Mouse (Mus musculus) retina, postnatal 1 day (tissue): Measurements from ENCODE around the gene Aars2.
A peak's percentile ranks its signal among the peaks of the same experiment; 100 is the strongest.

ENCODE experiments used
- DNase-seq: peaks from one replicate; pipeline ENCODE4 v3.0.0-alpha.2; 2012

Aars2 gene

DNA sequence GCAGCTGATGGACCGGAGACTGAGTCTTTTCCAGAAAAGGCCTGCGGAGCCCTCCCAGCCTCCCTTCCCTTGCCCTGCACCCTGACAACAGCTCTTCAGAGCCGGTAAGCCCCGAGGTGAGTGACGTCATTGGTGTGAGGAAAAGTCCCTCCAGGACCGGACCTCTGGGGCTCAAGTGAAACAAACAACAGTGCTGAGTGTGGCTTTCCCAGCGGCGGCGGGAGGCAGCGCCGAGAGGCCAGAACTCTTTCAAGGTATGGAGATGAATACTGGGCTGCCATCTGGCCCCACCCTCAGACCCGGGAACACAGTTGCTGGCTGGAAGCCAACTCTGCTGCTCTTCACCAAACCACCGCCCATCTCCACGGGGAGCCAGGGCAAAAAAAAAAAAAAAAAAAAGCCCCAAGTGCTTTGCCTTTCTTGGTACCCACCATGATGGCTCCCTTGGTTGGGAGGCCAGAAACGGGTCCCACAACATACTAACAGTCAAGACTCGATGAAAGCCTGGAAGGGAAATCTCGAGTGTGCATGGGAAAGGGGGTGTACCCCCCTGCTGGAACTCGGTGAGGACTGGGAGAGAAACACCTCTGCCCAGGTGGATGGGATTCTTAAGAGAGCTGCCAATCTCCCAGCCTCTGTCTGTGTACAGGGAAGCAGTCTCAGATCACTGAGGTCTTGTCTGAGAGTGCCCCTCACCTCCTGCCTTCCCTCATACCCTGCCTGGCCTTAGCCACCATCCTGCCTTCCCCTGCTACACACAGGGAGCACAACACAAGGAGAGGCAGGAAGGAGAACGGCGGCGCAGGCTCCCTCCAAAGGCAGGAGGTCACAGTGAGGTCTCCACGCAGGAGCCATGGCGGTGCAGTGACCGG, 37.6 kb downstream of the Aars2 start:
- peak; percentile 73 for DNase-seq

DNA sequence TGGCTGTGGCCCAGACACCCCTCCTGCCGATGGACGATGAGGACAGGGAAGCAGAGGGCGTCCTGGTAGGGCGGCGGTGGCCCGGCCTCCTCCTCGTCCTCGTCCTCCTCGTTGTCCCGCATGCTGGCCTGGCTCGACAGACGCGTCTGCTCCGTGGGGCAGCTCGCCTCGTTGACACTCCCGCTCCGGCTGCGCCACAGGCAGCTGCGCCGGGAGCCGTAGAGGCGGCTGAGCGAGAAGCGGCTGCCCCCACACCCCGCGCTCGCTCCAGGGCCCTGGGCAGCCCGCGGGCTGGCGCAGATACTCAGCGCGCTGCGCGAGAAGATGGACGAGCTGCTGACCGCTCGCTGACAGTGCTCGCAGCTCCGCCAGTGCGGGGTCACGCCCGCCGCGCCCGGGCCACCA, 38.2 kb downstream of the Aars2 start:
- DNase-seq: peak; percentile 62

DNA sequence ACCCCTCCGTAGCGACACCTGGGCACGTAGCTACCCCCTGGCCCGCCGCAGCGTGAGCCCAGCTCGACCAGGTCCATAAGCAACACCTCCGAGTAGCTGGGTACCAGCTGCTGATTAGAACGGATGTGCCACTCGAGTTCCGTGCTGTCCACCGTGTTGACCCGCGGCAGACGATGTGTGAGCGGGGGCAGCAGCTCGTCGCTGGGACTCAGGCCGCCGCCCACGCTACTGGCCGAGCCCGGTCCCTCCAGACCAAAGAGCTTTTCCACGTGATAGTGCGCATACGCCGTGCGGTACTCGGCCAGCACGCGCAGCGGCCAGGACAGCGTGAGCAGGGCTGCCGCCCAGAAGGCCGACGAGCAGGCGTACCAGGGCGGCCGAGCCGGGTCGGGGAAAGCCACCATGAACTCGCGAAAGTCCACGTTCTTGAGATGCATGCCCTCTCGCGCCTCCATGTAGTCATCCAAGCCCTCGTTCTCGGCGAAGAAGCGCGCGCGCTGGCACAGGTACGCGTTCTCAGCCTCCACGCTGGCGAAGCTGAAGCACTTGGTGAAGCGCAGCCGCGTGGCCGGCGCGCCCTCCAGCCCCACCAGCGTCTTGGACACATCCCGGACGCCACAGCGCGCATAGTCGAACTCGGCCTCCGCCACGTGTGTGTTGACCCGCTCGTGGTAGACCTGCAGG, 38.8 kb downstream of the Aars2 start:
- DNase-seq: peak; percentile 51

DNA sequence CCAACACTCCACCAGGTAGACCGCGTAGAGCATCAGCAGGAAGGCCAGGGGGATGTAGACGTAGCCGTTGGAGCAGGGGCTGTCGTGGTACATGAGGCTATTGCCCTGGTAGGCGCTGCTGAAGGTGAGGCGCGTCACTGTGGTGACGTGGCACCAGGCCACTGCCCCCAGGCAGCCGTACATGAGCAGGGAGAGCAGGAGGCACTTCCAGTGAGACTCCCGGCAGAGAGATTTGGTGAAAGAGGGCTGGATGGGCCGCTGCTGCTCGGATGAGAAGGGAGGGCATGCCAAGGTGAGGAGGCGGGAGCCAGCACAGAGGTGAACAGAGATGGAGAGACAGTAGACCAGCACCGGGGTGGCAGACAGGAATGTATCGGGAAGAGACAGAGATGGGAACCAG, 40.3 kb downstream of the Aars2 start:
- DNase-seq: no peak

DNA sequence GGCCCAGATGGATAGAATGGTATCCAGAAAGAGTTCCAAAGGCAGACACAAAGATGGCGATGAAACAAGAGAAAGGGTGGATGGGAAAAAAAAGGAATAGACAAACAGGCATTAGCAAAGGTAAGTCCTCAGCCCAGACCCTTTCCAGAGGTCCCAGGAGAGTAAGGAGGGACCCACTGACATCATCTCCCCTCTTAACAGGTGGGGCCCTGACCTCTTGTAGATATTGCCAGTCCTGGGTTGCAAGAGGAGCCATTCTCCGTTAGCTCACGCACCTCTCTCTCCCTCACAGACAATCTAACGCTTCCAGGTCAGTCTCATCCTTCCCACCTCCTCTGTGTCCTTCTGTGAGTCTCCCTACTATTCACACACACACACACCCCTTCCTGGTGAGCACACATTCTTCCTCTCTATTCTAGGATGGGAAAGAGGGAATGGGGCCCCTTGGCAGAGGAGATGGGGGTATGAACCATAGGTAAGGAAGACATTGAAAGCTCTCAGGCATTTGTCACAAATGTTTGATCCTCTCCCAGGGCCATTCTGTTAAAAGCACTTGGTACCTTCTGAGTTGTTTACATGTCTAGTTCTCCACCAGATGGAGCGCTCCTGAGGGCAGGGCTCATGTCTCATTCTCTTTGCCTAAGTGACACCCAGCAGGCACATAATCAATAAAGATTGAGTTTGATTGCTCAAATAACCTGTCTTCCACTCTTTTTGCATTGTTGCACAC, 41.0 kb downstream of the Aars2 start:
- DNase-seq: no peak

DNA sequence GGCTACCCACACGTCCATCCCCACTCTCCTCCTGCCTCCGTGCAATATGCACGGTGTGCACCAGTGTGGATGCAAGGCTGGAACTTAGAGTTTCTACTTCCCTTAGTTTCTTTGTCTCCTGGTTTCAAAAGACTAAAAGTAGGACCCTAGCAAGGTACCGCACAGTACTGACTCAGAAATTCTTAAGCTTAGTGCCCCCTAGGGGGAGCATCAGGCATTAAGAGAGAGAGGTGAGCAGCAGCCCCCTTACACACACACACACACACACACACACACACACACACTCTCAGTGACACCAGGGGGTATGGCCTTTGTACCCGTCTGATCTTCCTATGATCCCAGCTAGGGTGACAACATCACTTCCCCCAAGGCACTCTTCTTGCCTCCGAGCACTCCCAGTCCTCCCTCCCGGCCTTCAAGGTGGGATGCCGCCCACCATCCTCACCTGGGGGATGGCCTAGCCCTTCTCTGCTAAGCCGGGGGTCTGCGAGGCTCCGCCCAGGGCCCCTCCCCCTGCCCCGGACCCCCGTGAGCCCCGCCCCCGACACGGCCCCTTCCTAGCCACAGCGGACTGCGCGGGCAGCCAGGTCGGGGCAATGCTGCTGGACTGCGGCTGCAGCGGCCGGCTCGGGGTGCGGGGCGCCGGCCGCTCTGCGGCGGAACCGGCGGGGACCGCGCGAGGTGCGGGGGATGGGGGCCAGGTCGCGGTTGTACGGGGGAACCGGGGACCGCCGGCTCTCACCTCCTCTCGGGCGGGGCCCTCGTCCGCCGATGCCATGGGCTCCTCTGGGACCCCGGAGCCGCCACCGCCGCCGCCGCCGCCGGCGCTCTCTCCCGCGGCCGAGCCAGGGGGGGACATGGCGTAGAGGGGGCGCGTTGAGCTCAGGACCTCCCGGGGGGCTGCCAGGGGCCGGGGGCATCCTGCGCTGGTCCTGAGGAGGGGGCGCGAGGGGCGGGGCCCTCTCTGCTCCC, 42.2 kb downstream of the Aars2 start:
- peak; percentile 80 for DNase-seq

DNA sequence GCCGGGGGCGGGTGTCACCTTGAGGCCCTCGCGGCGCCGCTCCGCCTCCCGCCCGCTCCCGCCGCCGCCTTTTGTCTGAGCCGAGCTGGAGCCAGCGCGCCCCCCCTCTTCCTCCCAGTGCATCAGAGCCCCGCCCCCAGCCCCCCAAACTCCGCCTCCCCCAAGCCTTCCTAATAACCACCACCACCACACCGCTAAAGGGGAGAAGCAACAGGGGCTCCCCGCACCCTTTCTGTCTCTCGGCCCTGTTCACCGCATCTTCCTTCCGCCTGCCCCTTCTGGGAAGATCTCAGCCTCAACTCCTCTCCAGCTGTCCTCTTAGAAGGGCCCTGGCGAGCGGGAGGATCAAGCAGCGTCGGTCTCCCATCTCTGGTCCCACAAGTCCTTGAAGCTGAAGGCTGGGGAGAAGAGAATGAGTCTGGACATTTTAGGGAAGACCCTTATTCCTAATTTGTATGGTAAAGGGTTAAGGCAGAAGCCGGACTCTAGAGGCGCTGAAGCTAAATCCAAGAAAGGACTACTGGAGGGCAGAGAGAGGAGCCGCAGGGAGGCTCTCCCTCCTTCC, 43.1 kb downstream of the Aars2 start, which contains the start of gene Tmem151b:
Gene Tmem151b, minus strand, starts transcription at position 61 of the 565 bp plus-strand sequence.
- DNase-seq: peak; percentile 74

DNA sequence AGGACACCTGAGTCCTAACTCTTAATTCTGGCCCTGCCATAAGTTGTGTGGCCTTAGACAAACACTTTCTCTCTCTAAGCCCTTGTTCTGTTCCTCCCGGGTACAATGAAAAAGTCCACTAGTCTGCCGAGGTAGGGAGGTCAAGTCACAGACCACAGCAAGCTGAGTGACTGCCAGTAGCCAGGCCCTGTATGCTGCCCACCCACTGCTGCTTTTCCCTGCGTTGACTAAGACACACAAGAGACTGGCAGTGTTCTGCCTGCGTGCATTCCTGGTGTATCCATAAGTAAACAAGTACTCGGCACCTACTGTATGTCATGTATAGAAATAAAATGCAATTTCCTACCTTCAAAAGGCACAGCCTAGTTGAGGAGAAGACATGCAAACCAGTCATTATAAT, 43.6 kb downstream of the Aars2 start:
- DNase-seq: no peak

DNA sequence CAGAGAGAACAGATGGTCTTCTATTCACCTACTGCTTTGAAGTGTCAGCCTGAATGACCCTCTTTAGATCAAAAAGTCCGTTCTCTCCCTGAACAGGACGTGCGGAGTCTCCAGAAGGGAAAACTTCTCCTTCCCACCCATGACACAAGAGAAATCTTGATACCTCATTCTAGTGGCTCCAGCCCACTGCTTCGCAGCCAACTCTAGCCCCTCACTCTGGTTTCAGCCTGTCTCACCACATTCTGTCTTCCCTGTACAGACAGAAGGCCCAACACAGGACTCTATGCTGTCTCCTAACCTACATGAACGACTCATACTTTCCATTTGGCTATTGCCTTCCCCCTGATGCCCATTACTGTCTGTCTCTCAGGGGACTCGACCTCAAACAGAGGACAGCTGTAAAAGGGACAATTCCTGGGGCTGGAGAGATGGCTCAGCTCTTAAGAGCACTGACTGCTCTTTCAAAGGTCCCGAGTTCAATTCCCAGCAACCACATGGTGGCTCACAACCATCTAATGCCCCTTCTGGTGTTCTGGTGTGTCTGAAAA, 44.7 kb downstream of the Aars2 start:
- no peak for DNase-seq

DNA sequence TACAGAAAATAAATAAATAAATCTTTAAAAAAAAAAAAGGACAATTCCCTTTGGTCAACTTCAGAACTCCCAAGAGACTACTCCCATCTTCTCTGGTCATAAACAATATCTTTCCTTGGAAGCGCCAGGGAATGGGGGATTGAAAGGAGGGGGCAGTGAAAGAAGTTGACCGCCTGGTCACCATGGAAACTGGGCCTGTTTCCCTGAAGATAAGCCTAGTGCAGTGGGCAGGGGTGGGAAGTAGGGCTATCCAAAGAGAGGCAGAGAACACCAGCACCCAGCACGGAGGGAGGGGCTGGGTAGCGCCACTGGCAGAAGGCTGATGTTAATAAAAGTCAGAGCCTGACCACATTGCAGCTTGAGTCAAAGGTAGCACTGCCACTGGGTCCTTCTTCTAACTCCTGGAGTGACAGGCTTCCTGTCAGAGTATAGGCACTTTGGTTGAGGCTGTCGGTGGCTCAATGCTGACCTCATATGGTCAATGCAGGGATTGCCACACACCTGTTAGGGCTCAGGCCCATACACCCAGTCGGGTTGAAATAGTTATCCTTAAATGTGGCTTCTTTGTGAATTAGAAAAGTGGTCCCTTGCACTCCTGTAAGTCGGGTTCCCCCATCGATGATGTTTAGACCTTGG, 45.3 kb downstream of the Aars2 start:
- peak; percentile 82 for DNase-seq

DNA sequence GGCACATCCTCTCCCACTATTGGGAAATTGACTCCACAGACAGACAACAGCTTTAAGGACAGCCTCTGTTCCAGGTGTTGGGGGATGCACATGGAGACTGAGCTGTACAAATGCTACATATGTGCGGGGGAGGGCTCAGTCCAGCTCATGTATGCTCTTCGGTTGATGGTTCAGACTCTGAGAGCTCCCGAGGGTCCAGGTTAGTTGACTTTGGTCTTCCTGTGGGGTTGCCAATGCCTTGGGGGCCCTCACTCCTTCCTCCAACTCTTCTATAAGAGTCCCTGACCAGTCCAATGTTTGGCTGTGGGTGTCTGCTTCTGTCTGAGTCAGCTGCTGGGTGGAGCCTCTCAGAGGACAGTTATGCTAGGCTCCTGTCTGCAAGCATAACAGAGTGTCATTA, 46.4 kb downstream of the Aars2 start:
- no peak for DNase-seq

DNA sequence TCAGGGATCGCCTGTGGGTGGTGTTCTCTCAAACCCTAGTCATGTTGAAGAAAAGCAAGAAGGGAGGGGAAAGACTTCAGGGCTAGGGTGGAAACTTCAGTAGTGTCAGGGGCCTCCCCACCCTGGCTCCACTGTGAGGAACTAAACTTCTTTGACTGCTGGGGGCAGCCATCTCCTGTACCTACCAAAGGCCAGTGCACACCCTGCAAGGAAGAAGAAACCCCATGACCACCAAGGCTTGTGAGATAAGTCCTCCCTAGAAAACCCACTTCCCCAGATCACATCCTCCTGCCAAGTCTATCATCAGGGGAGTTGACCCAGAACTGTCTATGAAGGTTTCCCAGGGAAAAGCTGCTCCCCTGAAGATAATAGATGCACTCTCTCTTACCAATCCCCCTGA, 47.8 kb downstream of the Aars2 start:
- no peak for DNase-seq

DNA sequence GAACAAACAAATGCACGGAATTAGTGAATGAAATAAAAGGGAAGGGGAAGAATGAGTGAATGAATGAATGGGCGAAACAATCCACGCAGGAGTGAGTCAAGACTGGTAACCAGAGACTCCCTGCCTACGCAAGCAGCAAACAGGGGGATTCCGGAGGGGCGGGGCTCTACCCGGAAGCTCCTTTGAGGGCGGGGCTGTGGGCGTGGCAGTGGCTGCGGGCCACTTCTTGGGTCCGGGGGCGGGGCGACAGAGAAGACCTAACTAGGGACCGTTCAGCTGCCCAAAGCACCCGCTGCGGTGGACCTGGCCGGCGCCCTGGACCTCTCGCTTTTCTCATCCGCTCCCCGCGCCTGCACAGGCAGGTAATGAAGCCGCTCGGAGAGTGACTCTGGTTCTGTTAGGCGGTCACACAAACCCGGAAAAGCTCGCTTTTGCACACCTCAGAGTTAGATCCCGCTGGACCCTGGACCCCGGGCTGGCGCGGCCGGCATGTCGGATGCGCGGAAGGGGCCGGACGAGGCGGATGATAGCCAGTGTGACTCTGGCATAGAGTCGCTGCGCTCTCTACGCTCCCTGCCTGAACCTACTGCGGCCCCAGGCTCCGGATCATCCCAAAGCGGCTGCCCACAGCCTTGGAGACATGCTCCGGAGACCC, 48.9 kb downstream of the Aars2 start, which contains the start of gene Nfkbie:
Gene Nfkbie, plus strand, starts transcription at position 252 of the 655 bp plus-strand sequence.
- peak; percentile 95 for DNase-seq

DNA sequence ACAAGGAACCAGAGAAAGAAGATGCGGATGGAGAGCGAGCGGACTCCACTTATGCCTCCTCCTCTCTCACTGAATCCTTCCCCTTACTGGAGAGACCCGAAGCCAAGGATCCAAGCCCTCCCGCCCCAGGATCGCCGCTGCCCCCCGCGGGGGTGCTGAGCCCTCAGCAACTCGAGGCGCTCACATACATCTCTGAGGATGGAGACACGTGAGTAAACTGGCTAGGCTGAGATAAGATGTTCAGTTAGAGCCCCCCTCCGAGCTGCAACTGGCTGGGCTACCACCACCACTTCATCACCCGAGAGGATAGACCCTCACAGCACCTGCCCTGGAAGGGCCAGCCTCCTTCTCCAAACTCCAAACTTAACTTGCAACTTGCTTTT, 49.5 kb downstream of the Aars2 start:
- no peak for DNase-seq

DNA sequence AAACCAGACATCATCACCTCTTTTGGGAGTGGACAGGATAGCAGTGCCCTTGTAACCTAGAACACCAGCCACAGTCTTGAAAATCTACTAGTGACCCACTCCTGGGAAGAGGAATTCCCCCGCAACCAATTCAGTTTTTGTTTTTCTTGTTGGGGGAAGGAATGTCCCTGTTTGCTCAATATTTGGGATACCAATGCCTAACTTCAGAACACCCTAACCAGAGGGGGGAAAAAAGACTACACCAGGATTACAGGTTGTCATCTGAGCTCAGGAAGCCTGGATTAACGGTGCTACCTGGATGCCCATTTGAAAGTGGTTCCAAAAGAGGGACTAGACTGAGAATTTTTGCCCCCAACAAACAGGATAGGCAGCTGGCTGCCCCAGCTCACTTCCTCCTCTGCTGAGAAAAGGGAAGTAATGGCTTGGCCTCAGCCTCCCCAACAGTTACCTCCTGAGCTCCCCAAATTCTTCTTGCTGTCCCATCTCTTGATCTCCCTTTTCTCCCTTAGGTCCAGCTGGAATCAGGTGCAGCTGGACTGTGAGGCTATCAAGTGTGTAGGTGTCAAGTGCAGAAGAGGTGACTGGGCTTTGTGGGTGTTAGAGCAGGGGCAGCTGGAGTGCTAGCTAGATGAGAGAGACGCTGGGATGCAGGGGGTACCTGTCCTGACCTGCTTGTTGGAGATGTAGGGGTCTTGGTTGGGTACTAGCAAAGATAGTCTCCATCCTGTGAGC, 50.0 kb downstream of the Aars2 start:
- no peak for DNase-seq

DNA sequence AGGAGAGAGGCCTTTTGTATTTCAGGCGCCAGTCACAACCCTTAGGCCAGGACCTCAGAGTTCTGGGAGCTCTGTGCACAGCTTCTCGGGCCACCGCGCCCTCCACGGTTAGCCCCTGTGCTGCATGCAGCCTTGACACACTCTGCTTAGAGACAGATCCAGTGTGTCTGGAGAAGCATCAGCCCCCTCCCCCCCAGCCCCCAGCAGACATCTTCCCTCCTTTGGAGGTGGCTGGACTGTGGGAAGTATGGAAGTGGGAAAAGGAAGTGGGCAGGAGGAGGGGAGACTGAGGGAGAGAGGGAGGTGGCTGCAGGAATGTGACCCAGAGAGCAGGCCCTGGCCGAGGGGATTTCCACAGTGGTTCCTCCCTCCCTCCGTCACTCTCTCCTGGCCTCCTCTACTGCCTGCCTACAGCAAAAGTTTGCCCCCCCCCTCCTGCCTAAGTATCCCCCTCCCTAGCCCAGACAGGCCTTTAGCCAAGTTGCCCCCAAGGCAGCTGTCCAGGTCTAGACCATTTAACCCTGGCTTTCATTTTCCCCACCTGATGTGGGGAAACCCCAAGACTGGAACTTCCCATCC, 50.7 kb downstream of the Aars2 start:
- no peak for DNase-seq

DNA sequence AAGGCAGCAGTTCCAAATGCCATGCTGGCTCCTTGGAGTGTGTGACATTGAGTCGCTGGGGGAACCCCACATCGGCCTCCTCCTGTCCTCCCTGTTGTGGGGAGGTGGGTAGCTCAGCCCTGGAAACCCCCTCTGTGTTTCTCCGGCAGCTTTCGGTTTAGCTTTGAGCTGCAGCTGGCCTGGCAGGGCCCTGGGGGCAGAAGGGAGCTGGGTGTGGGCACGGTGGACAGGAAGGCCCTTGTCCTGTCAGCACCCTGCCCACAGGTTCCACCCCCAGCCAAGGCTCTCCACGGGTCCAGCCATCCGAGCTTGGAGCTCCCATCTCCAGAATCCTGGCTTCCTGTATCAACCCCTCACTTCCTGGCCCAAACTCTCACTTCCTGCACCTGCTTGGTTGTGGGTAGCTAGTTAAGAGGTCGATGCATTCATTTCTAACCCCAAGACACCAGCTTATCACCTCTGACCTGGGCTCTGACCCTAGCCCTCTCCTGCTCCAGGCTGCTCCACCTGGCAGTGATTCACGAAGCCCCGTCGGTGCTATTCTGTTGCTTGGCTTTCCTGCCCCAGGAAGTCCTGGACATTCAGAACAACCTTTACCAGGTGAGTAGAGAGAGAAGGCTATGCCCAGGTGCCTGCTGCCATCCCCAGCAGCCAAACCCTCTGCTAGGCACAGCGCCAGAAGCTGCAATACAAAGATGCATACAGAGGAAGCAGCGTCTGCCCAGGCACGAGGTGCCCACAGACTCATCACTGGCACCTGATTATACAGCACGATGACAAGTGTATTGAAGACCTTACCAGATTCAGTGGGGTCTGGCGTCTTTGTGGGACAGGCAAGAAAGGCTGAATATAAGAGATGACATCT, 51.6 kb downstream of the Aars2 start:
- no peak for DNase-seq
